Mouse (Mus musculus): ENCODE measurements around the gene Bicdl1. TPM values are rescaled to one million over a fixed set of nuclear protein-coding genes. Genes with fewer than 3 reads are reported as not detected.

Bicdl1 gene
- polyA plus RNA-seq, 1 experiment from 2014 or later: 6.8 TPM

DNA sequence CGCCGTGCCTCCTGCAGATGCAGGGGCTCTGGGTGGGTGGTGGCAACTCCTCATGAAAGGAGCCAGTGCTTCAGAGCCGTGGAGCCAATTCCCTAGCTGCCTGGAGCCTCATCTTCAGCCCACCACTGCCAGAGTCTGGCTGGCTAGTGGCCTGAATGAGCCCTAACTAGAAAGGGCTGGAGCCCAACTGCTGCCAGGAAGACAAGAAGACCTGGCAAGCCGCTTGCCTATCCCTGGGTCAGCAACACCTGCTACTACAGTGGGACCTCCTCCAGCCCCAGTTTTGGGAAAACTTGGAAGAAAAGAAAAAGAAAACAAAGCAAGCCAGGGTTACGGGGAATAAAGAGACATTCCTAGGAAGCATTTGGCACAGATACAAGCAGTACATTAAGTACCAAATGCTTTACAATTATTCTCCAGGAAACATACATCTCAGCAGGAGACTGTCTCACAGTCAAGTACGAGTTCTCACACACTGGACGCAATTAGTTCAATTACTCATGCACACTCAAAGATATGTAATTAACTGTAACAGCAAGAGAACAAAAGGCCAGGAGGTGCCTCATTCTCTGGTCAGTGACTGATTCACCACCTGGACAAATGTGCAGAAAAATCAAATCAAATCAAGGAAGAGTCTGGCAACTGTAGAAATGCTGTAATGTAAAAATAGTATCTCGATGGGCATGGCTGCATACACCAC lies 64.9 kb downstream of the Bicdl1 start:
- Histone ChIP-seq H3K4me1 (ENCODE audit: control insufficient read depth, insufficient read depth, low read length) (no peaks in the 10 kb centered on the region), H3K36me3 (replicated peaks; ENCODE audit: control insufficient read depth, insufficient read depth, low read depth, low read length) (no peaks in the 10 kb centered on the region), H3K4me2 (ENCODE audit: low read depth, low read length) (no peak overlapping the region), H3K4me3 (ENCODE audit: low read depth, low read length) (no peak overlapping the region), H3K9me3 (replicated peaks; ENCODE audit: control insufficient read depth, low read length) (no peaks in the 10 kb centered on the region), H3K27ac (replicated peaks; ENCODE audit: low read depth, low read length) (no peak overlapping the region), H3K27me3 (ENCODE audit: control insufficient read depth, insufficient read depth, low read length) (no peaks in the 10 kb centered on the region), H3K9ac (replicated peaks; ENCODE audit: low read length) (no peak overlapping the region)
- WGBS: 67% methylated on average over 8 of the region's 8 CpGs
- ATAC-seq (replicated peaks; ENCODE audit: insufficient number of reproducible peaks, low FRiP score, low TSS enrichment, low read depth) (no peak), DNase-seq (ENCODE audit: low spot score) (no peak)

DNA sequence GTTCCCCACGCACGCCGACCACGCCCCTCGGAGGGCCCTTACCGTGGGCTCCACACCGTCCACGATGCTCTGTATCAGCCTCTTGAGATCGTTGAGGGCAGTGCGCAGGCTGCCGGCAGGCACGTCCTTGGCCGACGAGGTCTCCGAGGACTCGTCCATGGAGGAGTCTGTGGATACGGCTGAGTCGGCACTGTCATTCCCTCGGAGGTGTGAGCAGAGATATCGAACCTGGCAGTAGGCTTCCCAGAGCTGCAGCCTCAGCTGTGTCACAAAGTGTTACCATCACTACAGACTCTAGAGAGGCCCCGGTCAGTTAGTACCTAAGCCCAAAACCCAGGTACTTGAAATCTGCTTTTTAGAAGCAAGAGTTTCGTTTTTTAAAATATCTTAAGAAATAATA lies 68.8 kb downstream of the Bicdl1 start:
- Histone ChIP-seq H3K4me2 (ENCODE audit: low read depth, low read length) (no peak overlapping the region), H3K36me3 (replicated peaks; ENCODE audit: control insufficient read depth, insufficient read depth, low read depth, low read length) (no peaks in the 10 kb centered on the region), H3K4me3 (ENCODE audit: low read depth, low read length) (no peak overlapping the region), H3K4me1 (ENCODE audit: control insufficient read depth, insufficient read depth, low read length) (no peaks in the 10 kb centered on the region), H3K9me3 (replicated peaks; ENCODE audit: control insufficient read depth, low read length) (no peaks in the 10 kb centered on the region), H3K27me3 (ENCODE audit: control insufficient read depth, insufficient read depth, low read length) (no peaks in the 10 kb centered on the region), H3K27ac (replicated peaks; ENCODE audit: low read depth, low read length) (no peak overlapping the region), H3K9ac (replicated peaks; ENCODE audit: low read length) (no peak overlapping the region)
- ATAC-seq (replicated peaks; ENCODE audit: insufficient number of reproducible peaks, low FRiP score, low TSS enrichment, low read depth): no peak
- no peak for DNase-seq (ENCODE audit: low spot score)
- WGBS: 85% methylated on average over 22 of the region's 22 CpGs

DNA sequence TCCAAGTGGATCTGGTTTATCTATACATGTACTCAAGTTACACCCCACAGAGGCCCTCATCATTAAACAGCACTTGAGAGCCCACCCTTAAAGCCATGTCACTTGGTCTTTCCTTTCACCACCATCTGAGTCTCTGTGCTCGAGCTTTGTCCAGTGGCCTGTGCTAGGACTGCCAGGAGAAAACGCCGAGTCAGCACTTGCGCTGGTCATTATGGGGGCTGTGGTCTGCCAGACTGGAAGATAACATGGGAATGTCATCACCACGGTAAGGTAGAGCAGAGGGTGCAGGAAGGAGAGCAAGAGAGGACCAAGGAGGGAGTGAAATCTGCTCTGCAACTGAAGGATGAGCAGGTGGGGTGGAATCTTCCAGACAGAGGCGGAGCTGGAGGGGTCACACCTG lies 73.1 kb downstream of the Bicdl1 start:
- no peak overlapping the region for H3K4me2 ChIP-seq (ENCODE audit: low read depth, low read length)
- no peak for ATAC-seq (replicated peaks; ENCODE audit: insufficient number of reproducible peaks, low FRiP score, low TSS enrichment, low read depth)
- H3K36me3 ChIP-seq (replicated peaks; ENCODE audit: control insufficient read depth, insufficient read depth, low read depth, low read length): no peaks in the 10 kb centered on the region
- no peaks in the 10 kb centered on the region for H3K27me3 ChIP-seq (ENCODE audit: control insufficient read depth, insufficient read depth, low read length)
- H3K27ac ChIP-seq (replicated peaks; ENCODE audit: low read depth, low read length): no peak overlapping the region
- H3K9me3 ChIP-seq (replicated peaks; ENCODE audit: control insufficient read depth, low read length): no peaks in the 10 kb centered on the region
- H3K4me3 ChIP-seq (ENCODE audit: low read depth, low read length): no peak overlapping the region
- no peak for DNase-seq (ENCODE audit: low spot score)
- H3K4me1 ChIP-seq (ENCODE audit: control insufficient read depth, insufficient read depth, low read length): no peaks in the 10 kb centered on the region
- 82% methylated on average over 6 of the region's 6 CpGs for WGBS
- no peak overlapping the region for H3K9ac ChIP-seq (replicated peaks; ENCODE audit: low read length)

DNA sequence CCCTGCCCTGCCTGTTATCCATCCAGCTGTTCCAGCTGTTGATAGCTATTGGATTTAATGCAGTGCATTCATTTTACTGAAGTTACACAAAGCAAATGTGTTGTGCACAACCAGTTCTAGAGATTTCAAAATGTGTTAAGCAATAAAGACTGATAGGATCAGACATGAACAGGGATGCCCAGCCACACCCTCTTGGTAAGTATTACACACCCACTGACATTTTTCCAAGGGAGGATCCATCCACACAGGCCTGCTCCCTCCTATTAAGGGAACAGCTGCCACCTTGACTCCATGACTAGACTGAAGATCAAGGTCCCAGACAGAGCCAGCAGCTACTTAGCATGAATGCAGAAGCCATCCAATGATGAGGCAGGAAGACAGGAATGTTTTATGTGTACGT lies 74.2 kb downstream of the Bicdl1 start:
- H3K27ac ChIP-seq (replicated peaks; ENCODE audit: low read depth, low read length): no peak overlapping the region
- no peaks in the 10 kb centered on the region for H3K4me1 ChIP-seq (ENCODE audit: control insufficient read depth, insufficient read depth, low read length)
- DNase-seq (ENCODE audit: low spot score) (no peak), ATAC-seq (replicated peaks; ENCODE audit: insufficient number of reproducible peaks, low FRiP score, low TSS enrichment, low read depth) (no peak)
- H3K4me2 ChIP-seq (ENCODE audit: low read depth, low read length): no peak overlapping the region
- H3K36me3 ChIP-seq (replicated peaks; ENCODE audit: control insufficient read depth, insufficient read depth, low read depth, low read length): no peaks in the 10 kb centered on the region
- no peaks in the 10 kb centered on the region for H3K27me3 ChIP-seq (ENCODE audit: control insufficient read depth, insufficient read depth, low read length)
- no peak overlapping the region for H3K4me3 ChIP-seq (ENCODE audit: low read depth, low read length)
- H3K9ac ChIP-seq (replicated peaks; ENCODE audit: low read length): no peak overlapping the region
- H3K9me3 ChIP-seq (replicated peaks; ENCODE audit: control insufficient read depth, low read length): no peaks in the 10 kb centered on the region
- 77% methylated on average over 1 of the region's 1 CpGs for WGBS

DNA sequence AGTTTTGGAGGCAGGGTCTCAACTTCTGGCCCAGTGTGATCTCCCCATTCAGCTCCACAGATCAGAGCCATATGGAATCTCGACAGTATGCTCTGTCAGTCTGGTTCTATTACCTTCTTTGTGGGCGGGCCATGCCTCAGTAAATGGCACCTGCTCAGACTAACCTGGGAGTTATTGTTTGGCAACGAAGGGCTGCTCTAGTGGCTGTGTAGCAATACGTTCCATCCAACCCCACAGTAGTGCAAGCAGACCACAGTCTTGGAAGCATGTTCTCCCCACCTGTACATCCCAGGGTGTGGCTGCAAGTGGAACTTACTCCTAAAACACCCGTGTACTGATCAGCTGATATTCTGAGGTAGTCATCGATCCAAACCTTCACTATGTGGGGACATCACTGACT lies 74.7 kb downstream of the Bicdl1 start:
- 80% methylated on average over 6 of the region's 6 CpGs for WGBS
- H3K9ac ChIP-seq (replicated peaks; ENCODE audit: low read length): no peak overlapping the region
- no peak overlapping the region for H3K27ac ChIP-seq (replicated peaks; ENCODE audit: low read depth, low read length)

DNA sequence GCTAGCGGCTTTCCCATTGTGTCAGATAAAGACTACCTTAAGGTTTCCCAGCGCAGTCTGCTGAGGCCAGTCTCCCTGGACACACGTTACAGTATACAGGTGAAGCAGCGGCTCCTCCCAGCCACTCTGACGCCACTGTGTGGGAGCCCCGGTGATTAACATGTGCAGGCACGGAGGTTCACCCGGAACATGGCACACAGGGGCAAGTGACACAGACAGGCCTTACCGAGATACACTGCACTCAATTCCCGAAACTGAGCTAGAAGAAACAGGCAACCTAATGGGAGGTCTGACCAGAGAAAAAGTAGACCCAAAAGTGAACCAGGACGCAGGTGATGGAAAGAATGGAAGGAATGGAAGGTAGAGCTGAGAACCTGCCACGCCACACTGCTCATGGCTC lies 77.6 kb downstream of the Bicdl1 start:
- 86% methylated on average over 12 of the region's 12 CpGs for whole genome bisulfite sequencing

More for the DNA sequence above, 74.7 kb downstream of the Bicdl1 start:
- H3K4me2 ChIP-seq (ENCODE audit: low read depth, low read length): no peak overlapping the region
- H3K4me1 ChIP-seq (ENCODE audit: control insufficient read depth, insufficient read depth, low read length): no peaks in the 10 kb centered on the region
- DNase-seq (ENCODE audit: low spot score) (no peak), ATAC-seq (replicated peaks; ENCODE audit: insufficient number of reproducible peaks, low FRiP score, low TSS enrichment, low read depth) (no peak)
- no peak overlapping the region for H3K4me3 ChIP-seq (ENCODE audit: low read depth, low read length)
- H3K27me3 ChIP-seq (ENCODE audit: control insufficient read depth, insufficient read depth, low read length): no peaks in the 10 kb centered on the region
- no peaks in the 10 kb centered on the region for H3K36me3 ChIP-seq (replicated peaks; ENCODE audit: control insufficient read depth, insufficient read depth, low read depth, low read length)
- H3K9me3 ChIP-seq (replicated peaks; ENCODE audit: control insufficient read depth, low read length): no peaks in the 10 kb centered on the region

DNA sequence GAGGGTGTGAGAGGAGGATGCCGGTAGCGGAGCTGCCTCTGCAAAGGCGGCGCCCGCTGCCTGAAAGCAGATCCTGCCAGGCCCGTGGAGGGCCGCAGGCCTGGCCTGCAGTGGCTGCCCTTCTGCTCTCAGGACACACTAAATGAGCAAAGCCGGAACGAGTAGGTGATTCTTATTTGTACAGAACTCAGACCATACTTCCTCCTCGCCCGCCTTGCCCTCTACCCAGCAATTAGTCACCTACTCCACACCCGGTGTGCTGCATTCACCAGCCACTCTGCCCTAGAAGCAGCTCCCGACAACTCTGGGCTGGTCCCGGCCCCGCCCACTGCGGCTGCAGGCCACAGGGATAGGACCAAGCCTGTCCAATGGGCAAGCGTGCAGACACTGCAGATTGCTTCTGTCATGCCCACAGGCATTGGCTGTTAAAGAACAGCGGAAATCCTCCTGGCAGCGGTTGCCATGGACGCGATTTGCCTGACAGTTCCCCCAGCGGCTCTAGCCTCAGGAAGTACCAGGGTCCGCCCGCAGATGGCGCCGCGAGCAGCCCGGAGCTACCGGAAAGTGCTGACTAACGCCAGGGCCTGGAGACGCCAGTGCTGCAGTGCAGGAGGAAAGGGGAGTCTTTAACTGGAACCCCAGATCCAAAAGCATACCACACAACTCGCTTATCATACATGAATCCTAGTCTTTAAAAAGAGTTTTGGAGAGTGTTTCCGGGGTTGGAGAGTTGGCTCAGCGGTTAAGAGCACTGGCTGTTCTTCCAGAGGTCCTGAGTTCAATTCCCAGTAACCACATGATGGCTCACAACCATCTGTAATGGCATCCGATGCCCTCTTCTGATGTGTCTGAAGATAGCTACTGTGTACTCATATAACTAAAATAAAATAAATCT lies 78.5 kb downstream of the Bicdl1 start:
- peak; percentile 99 for ATAC-seq (replicated peaks; ENCODE audit: insufficient number of reproducible peaks, low FRiP score, low TSS enrichment, low read depth)

More for the DNA sequence above, 77.6 kb downstream of the Bicdl1 start:
- Histone ChIP-seq H3K27ac (replicated peaks; ENCODE audit: low read depth, low read length) (no peak overlapping the region), H3K36me3 (replicated peaks; ENCODE audit: control insufficient read depth, insufficient read depth, low read depth, low read length) (no peaks in the 10 kb centered on the region), H3K4me2 (ENCODE audit: low read depth, low read length) (no peak overlapping the region), H3K27me3 (ENCODE audit: control insufficient read depth, insufficient read depth, low read length) (no peaks in the 10 kb centered on the region), H3K9ac (replicated peaks; ENCODE audit: low read length) (no peak overlapping the region), H3K4me3 (ENCODE audit: low read depth, low read length) (no peak overlapping the region), H3K4me1 (ENCODE audit: control insufficient read depth, insufficient read depth, low read length) (no peaks in the 10 kb centered on the region), H3K9me3 (replicated peaks; ENCODE audit: control insufficient read depth, low read length) (no peaks in the 10 kb centered on the region)
- DNase-seq (ENCODE audit: low spot score) (no peak), ATAC-seq (replicated peaks; ENCODE audit: insufficient number of reproducible peaks, low FRiP score, low TSS enrichment, low read depth) (no peak)

DNA sequence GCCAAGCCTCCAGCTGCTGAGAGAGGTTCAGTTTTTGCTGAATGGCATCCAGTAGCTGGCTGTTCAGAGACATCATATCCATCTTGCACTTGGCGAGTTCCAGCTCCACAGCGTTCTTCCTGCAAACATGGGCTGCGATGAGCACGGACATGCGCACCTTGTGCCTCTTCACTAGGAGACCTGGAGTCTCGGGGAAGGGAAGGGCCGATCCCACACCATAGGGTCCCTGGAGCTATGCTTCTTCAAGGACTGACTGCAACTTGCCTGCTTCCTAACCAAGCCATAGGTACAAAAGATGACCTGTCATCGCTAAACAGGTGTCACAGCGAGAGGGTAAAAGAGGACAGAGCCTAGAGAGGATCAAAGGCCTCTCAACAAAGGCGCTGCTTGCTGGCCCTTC lies 79.6 kb downstream of the Bicdl1 start:
- WGBS: 89% methylated on average over 10 of the region's 10 CpGs
- ATAC-seq (replicated peaks; ENCODE audit: insufficient number of reproducible peaks, low FRiP score, low TSS enrichment, low read depth) (no peak), DNase-seq (ENCODE audit: low spot score) (no peak)
- Histone ChIP-seq H3K4me3 (ENCODE audit: low read depth, low read length) (no peak overlapping the region), H3K36me3 (replicated peaks; ENCODE audit: control insufficient read depth, insufficient read depth, low read depth, low read length) (no peaks in the 10 kb centered on the region; the same call in none of the 2 replicates), H3K9me3 (replicated peaks; ENCODE audit: control insufficient read depth, low read length) (no peaks in the 10 kb centered on the region), H3K4me2 (ENCODE audit: low read depth, low read length) (no peak overlapping the region), H3K9ac (replicated peaks; ENCODE audit: low read length) (no peak overlapping the region), H3K27me3 (ENCODE audit: control insufficient read depth, insufficient read depth, low read length) (no peaks in the 10 kb centered on the region), H3K4me1 (ENCODE audit: control insufficient read depth, insufficient read depth, low read length) (no peaks in the 10 kb centered on the region), H3K27ac (replicated peaks; ENCODE audit: low read depth, low read length) (no peak overlapping the region)

More for the DNA sequence above, 78.5 kb downstream of the Bicdl1 start:
- peak overlapping the region; percentile 42 for H3K4me3 ChIP-seq (ENCODE audit: low read depth, low read length)
- peak overlapping the region; percentile 68 for H3K4me2 ChIP-seq (ENCODE audit: low read depth, low read length)
- DNase-seq (ENCODE audit: low spot score): peak; percentile 99
- H3K4me1 ChIP-seq (ENCODE audit: control insufficient read depth, insufficient read depth, low read length): no peaks in the 10 kb centered on the region
- no peak overlapping the region for H3K27ac ChIP-seq (replicated peaks; ENCODE audit: low read depth, low read length)
- H3K9ac ChIP-seq (replicated peaks; ENCODE audit: low read length): peak overlapping the region; percentile 59
- H3K9me3 ChIP-seq (replicated peaks; ENCODE audit: control insufficient read depth, low read length): no peaks in the 10 kb centered on the region
- WGBS: 5% methylated on average over 35 of the region's 35 CpGs
- no peaks in the 10 kb centered on the region for H3K27me3 ChIP-seq (ENCODE audit: control insufficient read depth, insufficient read depth, low read length)
- H3K36me3 ChIP-seq (replicated peaks; ENCODE audit: control insufficient read depth, insufficient read depth, low read depth, low read length): no peaks in the 10 kb centered on the region; the same call in 1 of the 2 replicates
